Mouse (Mus musculus) liver, embryonic 14.5 days (tissue): ENCODE results near the gene Pde10a.

Experiments used
- CTCF ChIP-seq: IDR thresholded peaks from 2 replicates; pipeline ENCODE4 v1.5.1; 2016; ENCODE audit warnings: antibody characterized with exemption, low read depth, control low read depth
- EP300 ChIP-seq: IDR thresholded peaks from 2 replicates; pipeline ENCODE4 v1.6.1; 2016; ENCODE audit warnings: antibody characterized with exemption, low read depth

GRCm38 (mm10) chr17:8580360-8580759 is 55.2 kb downstream of the Pde10a start:
- TF ChIP-seq CTCF (peak; percentile 35; the same call in 1 of the 2 replicates), EP300 (no peak)
